Mouse (Mus musculus): Measurements from ENCODE around the gene Slc26a1. TPM values are rescaled to one million over a fixed set of nuclear protein-coding genes. Genes with fewer than 3 reads are reported as not detected.
A peak's percentile ranks its signal among the peaks of the same experiment; 100 is the strongest.

Gene Slc26a1
- total and polyA plus RNA-seq, 3 experiments = 29.6 to 31.2 TPM; not detected in 1

- Histone ChIP-seq H3K9me3 (replicated peaks; ENCODE audit: insufficient read depth, low read length) (no peaks in the 10 kb centered on the region), H3K9ac (ENCODE audit: control insufficient read depth, low read depth, low read length, poor library complexity, severe bottlenecking) (no peak overlapping the region), H3K79me2 (ENCODE audit: control insufficient read depth, insufficient read depth, low read length, poor library complexity) (peaks cover 15% of the 10 kb centered on the region), H3K27me3 (ENCODE audit: control insufficient read depth in 1 of 2, insufficient read depth in 2 of 2, low read length in 2 of 2) (no peaks in the 10 kb centered on the region), H3K4me1 (ENCODE audit: control insufficient read depth in 1 of 2, insufficient read depth in 2 of 2, low read length in 2 of 2) (peaks cover 7 to 10% of the 10 kb centered on the region in 2 experiments), H3K36me3 (ENCODE audit: control insufficient read depth in 1 of 2, insufficient read depth in 2 of 2, low read length in 2 of 2) (peaks cover 17 to 37% of the 10 kb centered on the region in 2 experiments), H3K4me3 (ENCODE audit: control insufficient read depth in 1 of 2, insufficient read depth in 1 of 2, low read depth in 2 of 2, low read length in 2 of 2) (no peak overlapping the region), H3K27ac (ENCODE audit: control insufficient read depth, low read depth, low read length) (no peak overlapping the region)
- TF ChIP-seq TBP (IDR thresholded peaks at IDR 0.05; ENCODE audit: low read depth, low read length) = no peak
- 0 out of 2 replicates have a peak, but pooled peaks have one; percentile 31 for TF ChIP-seq USF1 (IDR thresholded peaks at IDR 0.05; ENCODE audit: low read depth, low read length)
- peak in 1 of 2 experiments; percentile 12; a peak in 1 of 4 replicates for TF ChIP-seq EP300 (IDR thresholded peaks at IDR 0.05; ENCODE audit: low read depth in 1 of 2, low read length in 2 of 2)
- DNase-seq (ENCODE audit: low read depth, low spot score) = no peak
Observed at GRCm38 (mm10) chr5:108621870-108622269, 53.5 kb downstream of the Slc26a1 start.

Other genes with a start within 250 kb of the Slc26a1 start
- gene Atp5k, start 241.1 kb downstream of the Slc26a1 start, total RNA-seq (2012; rRNA removed) = 793 and 801 TPM in 2 replicates
- gene Atp5k, start 241.1 kb downstream of the Slc26a1 start, polyA plus RNA-seq (2012; ENCODE audit: insufficient read depth in 1 of 2, insufficient read length in 2 of 2, low read depth in 1 of 2, low replicate concordance in 2 of 2, missing spikeins in 1 of 2) = 100 to 1,000 TPM in 1 of 2 experiments, not detected in 1; 329 TPM
- not detected in 2 replicates for gene Mfsd7a, start 226.7 kb downstream of the Slc26a1 start, total RNA-seq (2012; rRNA removed)
- gene Mfsd7a, start 226.7 kb downstream of the Slc26a1 start, polyA plus RNA-seq (2012; ENCODE audit: insufficient read depth in 1 of 2, insufficient read length in 2 of 2, low read depth in 1 of 2, low replicate concordance in 2 of 2, missing spikeins in 1 of 2) = not detected
- 7.3 and 7.4 TPM in 2 replicates for gene Pcgf3, start 214.3 kb downstream of the Slc26a1 start, total RNA-seq (2012; rRNA removed)
- 10 to 100 TPM in 1 of 2 experiments, not detected in 1; 26.4 TPM for gene Pcgf3, start 214.3 kb downstream of the Slc26a1 start, polyA plus RNA-seq (2012; ENCODE audit: insufficient read depth in 1 of 2, insufficient read length in 2 of 2, low read depth in 1 of 2, low replicate concordance in 2 of 2, missing spikeins in 1 of 2)
- gene Cplx1, start 125.5 kb downstream of the Slc26a1 start, total RNA-seq (2012; rRNA removed) = not detected in 2 replicates
- gene Cplx1, start 125.5 kb downstream of the Slc26a1 start, polyA plus RNA-seq (2012; ENCODE audit: insufficient read depth in 1 of 2, insufficient read length in 2 of 2, low read depth in 1 of 2, low replicate concordance in 2 of 2, missing spikeins in 1 of 2) = not detected
- 48.5 and 54.9 TPM in 2 replicates for gene Gak, start 45.8 kb downstream of the Slc26a1 start, total RNA-seq (2012; rRNA removed)
- 10 to 100 TPM in 1 of 2 experiments, not detected in 1; 76.4 TPM for gene Gak, start 45.8 kb downstream of the Slc26a1 start, polyA plus RNA-seq (2012; ENCODE audit: insufficient read depth in 1 of 2, insufficient read length in 2 of 2, low read depth in 1 of 2, low replicate concordance in 2 of 2, missing spikeins in 1 of 2)
- 19.3 and 22.1 TPM in 2 replicates for gene Tmem175, start 45.8 kb downstream of the Slc26a1 start, total RNA-seq (2012; rRNA removed)
- 10 to 100 TPM in 1 of 2 experiments, not detected in 1; 39.2 TPM for gene Tmem175, start 45.8 kb downstream of the Slc26a1 start, polyA plus RNA-seq (2012; ENCODE audit: insufficient read depth in 1 of 2, insufficient read length in 2 of 2, low read depth in 1 of 2, low replicate concordance in 2 of 2, missing spikeins in 1 of 2)
- 1.5 and 1.9 TPM in 2 replicates for gene Idua, start 15.2 kb downstream of the Slc26a1 start, total RNA-seq (2012; rRNA removed)
- gene Idua, start 15.2 kb downstream of the Slc26a1 start, polyA plus RNA-seq (2012; ENCODE audit: insufficient read depth in 1 of 2, insufficient read length in 2 of 2, low read depth in 1 of 2, low replicate concordance in 2 of 2, missing spikeins in 1 of 2) = 1 to 10 TPM in 1 of 2 experiments, not detected in 1; 9.5 TPM
- 10.5 and 11.3 TPM in 2 replicates for gene Dgkq, start 5.9 kb downstream of the Slc26a1 start, total RNA-seq (2012; rRNA removed)
- gene Dgkq, start 5.9 kb downstream of the Slc26a1 start, polyA plus RNA-seq (2012; ENCODE audit: insufficient read depth in 1 of 2, insufficient read length in 2 of 2, low read depth in 1 of 2, low replicate concordance in 2 of 2, missing spikeins in 1 of 2) = 10 to 100 TPM in 1 of 2 experiments, not detected in 1; 11.3 TPM
- gene Fgfrl1, start 16.8 kb upstream of the Slc26a1 start, total RNA-seq (2012; rRNA removed) = 13.1 and 16.0 TPM in 2 replicates
- 10 to 100 TPM in 1 of 2 experiments, not detected in 1; 27.3 TPM for gene Fgfrl1, start 16.8 kb upstream of the Slc26a1 start, polyA plus RNA-seq (2012; ENCODE audit: insufficient read depth in 1 of 2, insufficient read length in 2 of 2, low read depth in 1 of 2, low replicate concordance in 2 of 2, missing spikeins in 1 of 2)
- gene Rnf212, start 99.4 kb upstream of the Slc26a1 start, total RNA-seq (2012; rRNA removed) = 0.58 TPM in 1 of 2 replicates, not detected in the other
- under 1 TPM in 1 of 2 experiments, not detected in 1; 0.46 TPM for gene Rnf212, start 99.4 kb upstream of the Slc26a1 start, polyA plus RNA-seq (2012; ENCODE audit: insufficient read depth in 1 of 2, insufficient read length in 2 of 2, low read depth in 1 of 2, low replicate concordance in 2 of 2, missing spikeins in 1 of 2)
- gene Tmed11, start 119.8 kb upstream of the Slc26a1 start, total RNA-seq (2012; rRNA removed) = not detected in 2 replicates
- not detected for gene Tmed11, start 119.8 kb upstream of the Slc26a1 start, polyA plus RNA-seq (2012; ENCODE audit: insufficient read depth in 1 of 2, insufficient read length in 2 of 2, low read depth in 1 of 2, low replicate concordance in 2 of 2, missing spikeins in 1 of 2)
- not detected in 2 replicates for gene Vmn2r8, start 133.3 kb upstream of the Slc26a1 start, total RNA-seq (2012; rRNA removed)
- not detected for gene Vmn2r8, start 133.3 kb upstream of the Slc26a1 start, polyA plus RNA-seq (2012; ENCODE audit: insufficient read depth in 1 of 2, insufficient read length in 2 of 2, low read depth in 1 of 2, low replicate concordance in 2 of 2, missing spikeins in 1 of 2)
- not detected in 2 replicates for gene Vmn2r9, start 177.0 kb upstream of the Slc26a1 start, total RNA-seq (2012; rRNA removed)
- not detected for gene Vmn2r9, start 177.0 kb upstream of the Slc26a1 start, polyA plus RNA-seq (2012; ENCODE audit: insufficient read depth in 1 of 2, insufficient read length in 2 of 2, low read depth in 1 of 2, low replicate concordance in 2 of 2, missing spikeins in 1 of 2)